Mouse (Mus musculus): ENCODE data around the gene Zfp592. TPM values are rescaled to one million over a fixed set of nuclear protein-coding genes. Genes with fewer than 3 reads are reported as not detected.

The Zfp592 gene
- polyA plus RNA-seq, 1 experiment from 2014 or later, result 10.5 TPM

GRCm38 (mm10) chr7:81025751-81026150 lies 32.3 kb downstream of the Zfp592 start:
- Histone ChIP-seq H3K27me3 (no peaks in the 10 kb centered on the region), H3K4me2 (no peak overlapping the region), H3K36me3 (peaks cover 51% of the 10 kb centered on the region), H3K4me1 (replicated peaks) (0 out of 2 replicates have a peak, but pooled peaks cover 5% of the 10 kb centered on the region), H3K27ac (replicated peaks) (no peak overlapping the region), H3K9me3 (no peaks in the 10 kb centered on the region), H3K4me3 (no peak overlapping the region), H3K9ac (no peak overlapping the region)
- whole genome bisulfite sequencing, result 94% methylated on average over 2 of the region's 2 CpGs
- no peak for ATAC-seq (ENCODE audit: low FRiP score, low read depth)

- H3K4me3 ChIP-seq, result no peak overlapping the region
- no peak overlapping the region for H3K4me2 ChIP-seq
- no peaks in the 10 kb centered on the region for H3K27me3 ChIP-seq
- H3K27ac ChIP-seq (replicated peaks), result no peak overlapping the region
- H3K9ac ChIP-seq, result no peak overlapping the region
- no peak for ATAC-seq (ENCODE audit: low FRiP score, low read depth)
- 90% methylated on average over 2 of the region's 2 CpGs for WGBS
- H3K9me3 ChIP-seq, result no peaks in the 10 kb centered on the region
- H3K4me1 ChIP-seq (replicated peaks), result no peaks in the 10 kb centered on the region; the same call in 1 of the 2 replicates
- peaks cover 62% of the 10 kb centered on the region for H3K36me3 ChIP-seq
These were observed 46.2 kb downstream of the Zfp592 start for GRCm38 (mm10) chr7:81039711-81040110.

- H3K36me3 ChIP-seq, result peaks cover 48% of the 10 kb centered on the region
- peak overlapping the region; percentile 37; the same call in 1 of the 2 replicates for H3K27ac ChIP-seq (replicated peaks)
These were observed 49.6 kb downstream of the Zfp592 start for GRCm38 (mm10) chr7:81043023-81043620.

GRCm38 (mm10) chr7:81047847-81048246 lies 54.4 kb downstream of the Zfp592 start:
- Histone ChIP-seq H3K4me1 (replicated peaks) (no peaks in the 10 kb centered on the region; the same call in 1 of the 2 replicates), H3K9ac (no peak overlapping the region), H3K36me3 (peaks cover 5% of the 10 kb centered on the region; the same call in 1 of the 2 replicates), H3K27ac (replicated peaks) (no peak overlapping the region), H3K27me3 (no peaks in the 10 kb centered on the region), H3K9me3 (no peaks in the 10 kb centered on the region), H3K4me3 (no peak overlapping the region), H3K4me2 (no peak overlapping the region)
- ATAC-seq (ENCODE audit: low FRiP score, low read depth), result no peak
- WGBS, result 97% methylated on average over 3 of the region's 3 CpGs

More at GRCm38 (mm10) chr7:81043023-81043620, 49.6 kb downstream of the Zfp592 start:
- H3K9me3 ChIP-seq, result no peaks in the 10 kb centered on the region
- H3K9ac ChIP-seq, result no peak overlapping the region
- H3K4me2 ChIP-seq, result no peak overlapping the region
- H3K27me3 ChIP-seq, result no peaks in the 10 kb centered on the region
- 0 out of 2 replicates have a peak, but pooled peaks have one; percentile 36 for ATAC-seq (ENCODE audit: low FRiP score, low read depth)
- H3K4me1 ChIP-seq (replicated peaks), result no peaks in the 10 kb centered on the region; the same call in 1 of the 2 replicates
- no peak overlapping the region for H3K4me3 ChIP-seq
- 73% methylated on average over 5 of the region's 5 CpGs for WGBS

- Histone ChIP-seq H3K36me3 (peaks cover 4% of the 10 kb centered on the region; the same call in 1 of the 2 replicates), H3K4me2 (no peak overlapping the region), H3K27ac (replicated peaks) (no peak overlapping the region), H3K4me3 (no peak overlapping the region), H3K4me1 (replicated peaks) (no peaks in the 10 kb centered on the region; the same call in 1 of the 2 replicates), H3K9me3 (no peaks in the 10 kb centered on the region), H3K27me3 (no peaks in the 10 kb centered on the region), H3K9ac (no peak overlapping the region)
- ATAC-seq (ENCODE audit: low FRiP score, low read depth), result no peak
- 85% methylated on average over 2 of the region's 2 CpGs for WGBS
These were observed 55.0 kb downstream of the Zfp592 start for GRCm38 (mm10) chr7:81048513-81048912.

- H3K4me3 ChIP-seq, result no peak overlapping the region
- 72% methylated on average over 5 of the region's 5 CpGs for WGBS
These were observed 56.5 kb downstream of the Zfp592 start for GRCm38 (mm10) chr7:81049966-81050365.

GRCm38 (mm10) chr7:81055709-81056370 lies 62.4 kb downstream of the Zfp592 start:
- H3K4me2 ChIP-seq, result no peak overlapping the region

More at GRCm38 (mm10) chr7:81049966-81050365, 56.5 kb downstream of the Zfp592 start:
- ATAC-seq (ENCODE audit: low FRiP score, low read depth), result no peak
- Histone ChIP-seq H3K27ac (replicated peaks) (no peak overlapping the region), H3K4me1 (replicated peaks) (no peaks in the 10 kb centered on the region), H3K9ac (no peak overlapping the region), H3K27me3 (no peaks in the 10 kb centered on the region), H3K4me2 (no peak overlapping the region), H3K36me3 (no peaks in the 10 kb centered on the region), H3K9me3 (no peaks in the 10 kb centered on the region)

GRCm38 (mm10) chr7:81057471-81057870 lies 64.0 kb downstream of the Zfp592 start, which contains the start of gene Alpk3:
Gene Alpk3 (plus strand): TSS chr7:81057600.
- H3K27me3 ChIP-seq, result no peaks in the 10 kb centered on the region
- H3K9me3 ChIP-seq, result no peaks in the 10 kb centered on the region
- no peak within 1 kb of the TSS for H3K4me2 ChIP-seq
- 47% methylated on average over 27 of the region's 27 CpGs for WGBS
- no peak within 1 kb of the TSS for H3K4me3 ChIP-seq
- H3K9ac ChIP-seq, result no peak within 1 kb of the TSS
- H3K27ac ChIP-seq (replicated peaks), result no peak within 1 kb of the TSS
- ATAC-seq (ENCODE audit: low FRiP score, low read depth), result no peak
- no peaks in the 10 kb centered on the region for H3K36me3 ChIP-seq
- no peaks in the 10 kb centered on the region for H3K4me1 ChIP-seq (replicated peaks)

More at GRCm38 (mm10) chr7:81055709-81056370, 62.4 kb downstream of the Zfp592 start:
- Histone ChIP-seq H3K4me3 (no peak overlapping the region), H3K9ac (no peak overlapping the region), H3K36me3 (no peaks in the 10 kb centered on the region), H3K27ac (replicated peaks) (no peak overlapping the region), H3K4me1 (replicated peaks) (no peaks in the 10 kb centered on the region), H3K27me3 (no peaks in the 10 kb centered on the region), H3K9me3 (no peaks in the 10 kb centered on the region)
- ATAC-seq (ENCODE audit: low FRiP score, low read depth), result no peak
- WGBS, result 84% methylated on average over 11 of the region's 11 CpGs

- no peak overlapping the region for H3K4me2 ChIP-seq
- WGBS, result 79% methylated on average over 6 of the region's 6 CpGs
- H3K9ac ChIP-seq, result no peak overlapping the region
- H3K4me3 ChIP-seq, result no peak overlapping the region
- no peaks in the 10 kb centered on the region for H3K36me3 ChIP-seq
- H3K27me3 ChIP-seq, result no peaks in the 10 kb centered on the region
- no peak for ATAC-seq (ENCODE audit: low FRiP score, low read depth)
- no peak overlapping the region for H3K27ac ChIP-seq (replicated peaks)
- H3K4me1 ChIP-seq (replicated peaks), result no peaks in the 10 kb centered on the region
- H3K9me3 ChIP-seq, result no peaks in the 10 kb centered on the region
These were observed 64.6 kb downstream of the Zfp592 start for GRCm38 (mm10) chr7:81057901-81058711.

GRCm38 (mm10) chr7:81058712-81059154 lies 65.3 kb downstream of the Zfp592 start:
- H3K27ac ChIP-seq (replicated peaks), result no peak overlapping the region
- H3K36me3 ChIP-seq, result no peaks in the 10 kb centered on the region

GRCm38 (mm10) chr7:81059388-81059787 lies 65.9 kb downstream of the Zfp592 start:
- no peaks in the 10 kb centered on the region for H3K36me3 ChIP-seq
- no peak overlapping the region for H3K9ac ChIP-seq
- peak; percentile 19; the same call in 1 of the 2 replicates for ATAC-seq (ENCODE audit: low FRiP score, low read depth)
- H3K4me3 ChIP-seq, result no peak overlapping the region
- no peaks in the 10 kb centered on the region for H3K9me3 ChIP-seq
- H3K27ac ChIP-seq (replicated peaks), result no peak overlapping the region
- 80% methylated on average over 5 of the region's 5 CpGs for WGBS
- H3K4me1 ChIP-seq (replicated peaks), result no peaks in the 10 kb centered on the region
- no peak overlapping the region for H3K4me2 ChIP-seq
- H3K27me3 ChIP-seq, result no peaks in the 10 kb centered on the region

More at GRCm38 (mm10) chr7:81058712-81059154, 65.3 kb downstream of the Zfp592 start:
- Histone ChIP-seq H3K4me2 (no peak overlapping the region), H3K4me1 (replicated peaks) (no peaks in the 10 kb centered on the region), H3K27me3 (no peaks in the 10 kb centered on the region), H3K9ac (no peak overlapping the region), H3K9me3 (no peaks in the 10 kb centered on the region), H3K4me3 (no peak overlapping the region)
- WGBS, result 64% methylated on average over 9 of the region's 9 CpGs
- no peak for ATAC-seq (ENCODE audit: low FRiP score, low read depth)

Measured in hindbrain, embryonic 15.5 days (tissue).